Mouse (Mus musculus) midbrain, embryonic 15.5 days (tissue): ENCODE measurements at regions not wholly inside any gene's neighbourhood (a gene's known extent, or its start where the extent isn't known, plus 50 kb on each side); places are given as distances from the start of the nearest gene placed in this dataset.
"Not testable (repeated sequence)": the region's sequence is repeated elsewhere in the genome, so short reads cannot be mapped to it uniquely, and the experiment has no call there.

Experiments used
- ATAC-seq: fragments of 200-750 bp; cut with Nextera tagmentation; replicated peaks from 2 replicates; pipeline ENCODE4 v1.8.0; 2017; ENCODE audit warnings: moderate TSS enrichment
- H3K27ac ChIP-seq: fragments of 300-500 bp; sonication (generic); 2 replicates; pipeline ENCODE4 v1.5.1; 2015; ENCODE audit warnings: mild to moderate bottlenecking, inconsistent platforms
- H3K27me3 ChIP-seq: fragments of 300-500 bp; sonication (generic); replicated peaks from 2 replicates; pipeline ENCODE4 v1.6.1; 2015; ENCODE audit warnings: inconsistent platforms
- H3K36me3 ChIP-seq: fragments of 300-500 bp; sonication (generic); replicated peaks from 2 replicates; pipeline ENCODE4 v1.6.1; 2015; ENCODE audit warnings: inconsistent platforms
- H3K4me1 ChIP-seq: fragments of 300-500 bp; sonication (generic); 2 replicates; pipeline ENCODE4 v1.6.1; 2015; ENCODE audit warnings: inconsistent platforms
- H3K4me2 ChIP-seq: fragments of 300-500 bp; sonication (generic); 2 replicates; pipeline ENCODE4 v1.6.1; 2015; ENCODE audit warnings: inconsistent platforms, mild to moderate bottlenecking, moderate library complexity
- H3K4me3 ChIP-seq: fragments of 300-500 bp; sonication (generic); 2 replicates; pipeline ENCODE4 v1.5.1; 2015; ENCODE audit warnings: mild to moderate bottlenecking, inconsistent platforms
- H3K9ac ChIP-seq: fragments of 300-500 bp; sonication (generic); 2 replicates; pipeline ENCODE4 v1.6.1; 2015; ENCODE audit warnings: mild to moderate bottlenecking, inconsistent platforms
- H3K9me3 ChIP-seq: fragments of 300-500 bp; sonication (generic); 2 replicates; pipeline ENCODE4 v1.6.1; 2016; ENCODE audit warnings: inconsistent platforms
- WGBS: fragments of 180-500 bp; shearing (Covaris S2); methylation state at CpG from one replicate; pipeline ENCODE4 v1.1.7; 2015; ENCODE audit warnings: mixed read lengths; 5-methylcytosine and 5-hydroxymethylcytosine counted together

GRCm38 (mm10) chr16:55758707-55759067 is 80.0 kb downstream of the Nfkbiz start:
- Histone ChIP-seq H3K4me1 (no peaks in the 10 kb centered on the region), H3K27ac (no peak overlapping the region), H3K36me3 (no peaks in the 10 kb centered on the region), H3K27me3 (no peaks in the 10 kb centered on the region), H3K9ac (no peak overlapping the region), H3K4me3 (no peak overlapping the region), H3K9me3 (no peaks in the 10 kb centered on the region), H3K4me2 (no peak overlapping the region)
- 85% methylated on average over 11 of the region's 11 CpGs for WGBS
- ATAC-seq: no peak

GRCm38 (mm10) chr16:55757952-55758706 is 80.6 kb downstream of the Nfkbiz start:
- Histone ChIP-seq H3K9me3 (no peaks in the 10 kb centered on the region), H3K4me1 (no peaks in the 10 kb centered on the region), H3K36me3 (no peaks in the 10 kb centered on the region), H3K4me3 (no peak overlapping the region), H3K9ac (no peak overlapping the region), H3K27ac (no peak overlapping the region), H3K4me2 (no peak overlapping the region), H3K27me3 (no peaks in the 10 kb centered on the region)
- 67% methylated on average over 5 of the region's 5 CpGs for WGBS
- no peak for ATAC-seq

- not testable (repeated sequence) for H3K27ac ChIP-seq, H3K4me3 ChIP-seq, H3K9ac ChIP-seq, H3K27me3 ChIP-seq, H3K36me3 ChIP-seq, H3K9me3 ChIP-seq, H3K4me2 ChIP-seq, ATAC-seq, H3K4me1 ChIP-seq
- WGBS: 93% methylated on average over 3 of the region's 3 CpGs
These were observed 81.3 kb downstream of the Nfkbiz start for GRCm38 (mm10) chr16:55757422-55757815.

- WGBS: 90% methylated on average over 15 of the region's 15 CpGs
- no peak for ATAC-seq
- Histone ChIP-seq H3K9ac (no peak overlapping the region), H3K27ac (no peak overlapping the region), H3K4me1 (no peaks in the 10 kb centered on the region), H3K27me3 (no peaks in the 10 kb centered on the region), H3K9me3 (no peaks in the 10 kb centered on the region), H3K4me3 (no peak overlapping the region), H3K36me3 (no peaks in the 10 kb centered on the region), H3K4me2 (no peak overlapping the region)
These were observed 81.8 kb downstream of the Nfkbiz start for GRCm38 (mm10) chr16:55756764-55757421.

GRCm38 (mm10) chr16:55755309-55755832 is 83.3 kb downstream of the Nfkbiz start:
- Histone ChIP-seq H3K4me3 (no peak overlapping the region), H3K27me3 (no peaks in the 10 kb centered on the region), H3K9me3 (no peaks in the 10 kb centered on the region), H3K4me2 (no peak overlapping the region), H3K4me1 (no peaks in the 10 kb centered on the region), H3K36me3 (no peaks in the 10 kb centered on the region), H3K27ac (no peak overlapping the region), H3K9ac (no peak overlapping the region)
- no peak for ATAC-seq
- 78% methylated on average over 6 of the region's 6 CpGs for WGBS

GRCm38 (mm10) chr16:55754092-55754763 is 84.5 kb downstream of the Nfkbiz start:
- no peaks in the 10 kb centered on the region for H3K4me1 ChIP-seq
- no peak overlapping the region for H3K9ac ChIP-seq
- WGBS: 91% methylated on average over 14 of the region's 14 CpGs
- no peak overlapping the region for H3K4me3 ChIP-seq
- no peaks in the 10 kb centered on the region for H3K27me3 ChIP-seq
- no peak for ATAC-seq
- no peaks in the 10 kb centered on the region for H3K36me3 ChIP-seq
- no peak overlapping the region for H3K4me2 ChIP-seq
- no peak overlapping the region for H3K27ac ChIP-seq
- no peaks in the 10 kb centered on the region for H3K9me3 ChIP-seq

- H3K4me2 ChIP-seq: no peak overlapping the region
- H3K9ac ChIP-seq: no peak overlapping the region
- H3K4me1 ChIP-seq: no peaks in the 10 kb centered on the region
- no peaks in the 10 kb centered on the region for H3K27me3 ChIP-seq
- no peak overlapping the region for H3K4me3 ChIP-seq
- no peak for ATAC-seq
- H3K36me3 ChIP-seq: no peaks in the 10 kb centered on the region
- H3K9me3 ChIP-seq: no peaks in the 10 kb centered on the region
- 81% methylated on average over 4 of the region's 4 CpGs for WGBS
- no peak overlapping the region for H3K27ac ChIP-seq
These were observed 85.3 kb downstream of the Nfkbiz start for GRCm38 (mm10) chr16:55753380-55753779.

GRCm38 (mm10) chr16:55747250-55747649 is 91.4 kb downstream of the Nfkbiz start:
- Histone ChIP-seq H3K4me3 (no peak overlapping the region), H3K9ac (no peak overlapping the region), H3K4me2 (no peak overlapping the region), H3K27me3 (no peaks in the 10 kb centered on the region), H3K27ac (no peak overlapping the region), H3K36me3 (no peaks in the 10 kb centered on the region), H3K9me3 (no peaks in the 10 kb centered on the region), H3K4me1 (no peaks in the 10 kb centered on the region)
- ATAC-seq: no peak
- WGBS: 79% methylated on average over 2 of the region's 2 CpGs

GRCm38 (mm10) chr16:55746159-55746558 is 92.5 kb downstream of the Nfkbiz start:
- no peak for ATAC-seq
- 52% methylated on average over 3 of the region's 3 CpGs for WGBS
- no peaks in the 10 kb centered on the region for H3K36me3 ChIP-seq
- H3K4me3 ChIP-seq: no peak overlapping the region
- no peaks in the 10 kb centered on the region for H3K27me3 ChIP-seq
- no peaks in the 10 kb centered on the region for H3K4me1 ChIP-seq
- no peaks in the 10 kb centered on the region for H3K9me3 ChIP-seq
- no peak overlapping the region for H3K27ac ChIP-seq
- no peak overlapping the region for H3K9ac ChIP-seq
- no peak overlapping the region for H3K4me2 ChIP-seq

GRCm38 (mm10) chr16:55745094-55745493 is 93.6 kb downstream of the Nfkbiz start:
- no peak overlapping the region for H3K4me2 ChIP-seq
- H3K27ac ChIP-seq: no peak overlapping the region
- H3K4me1 ChIP-seq: no peaks in the 10 kb centered on the region
- H3K4me3 ChIP-seq: no peak overlapping the region
- no peaks in the 10 kb centered on the region for H3K36me3 ChIP-seq
- no peak overlapping the region for H3K9ac ChIP-seq
- H3K27me3 ChIP-seq: no peaks in the 10 kb centered on the region
- H3K9me3 ChIP-seq: no peaks in the 10 kb centered on the region
- 78% methylated on average over 3 of the region's 3 CpGs for WGBS
- ATAC-seq: no peak

- ATAC-seq: no peak
- 87% methylated on average over 2 of the region's 2 CpGs for WGBS
- no peaks in the 10 kb centered on the region for H3K4me1 ChIP-seq
- H3K27ac ChIP-seq: no peak overlapping the region
- no peaks in the 10 kb centered on the region for H3K27me3 ChIP-seq
- no peak overlapping the region for H3K4me3 ChIP-seq
- no peak overlapping the region for H3K9ac ChIP-seq
- no peaks in the 10 kb centered on the region for H3K9me3 ChIP-seq
- no peak overlapping the region for H3K4me2 ChIP-seq
- H3K36me3 ChIP-seq: no peaks in the 10 kb centered on the region
These were observed 97.4 kb downstream of the Nfkbiz start for GRCm38 (mm10) chr16:55741099-55741863.

GRCm38 (mm10) chr16:55738741-55739140 is 100.0 kb downstream of the Nfkbiz start:
- no peaks in the 10 kb centered on the region for H3K4me1 ChIP-seq
- no peak overlapping the region for H3K27ac ChIP-seq
- no peaks in the 10 kb centered on the region for H3K9me3 ChIP-seq
- H3K9ac ChIP-seq: no peak overlapping the region
- H3K36me3 ChIP-seq: no peaks in the 10 kb centered on the region
- no peaks in the 10 kb centered on the region for H3K27me3 ChIP-seq
- ATAC-seq: no peak
- no peak overlapping the region for H3K4me2 ChIP-seq
- no peak overlapping the region for H3K4me3 ChIP-seq
- 93% methylated on average over 4 of the region's 4 CpGs for WGBS
